Comparison of ENCODE assay signal across 9 mouse cellular contexts in the genomic region with DNA sequence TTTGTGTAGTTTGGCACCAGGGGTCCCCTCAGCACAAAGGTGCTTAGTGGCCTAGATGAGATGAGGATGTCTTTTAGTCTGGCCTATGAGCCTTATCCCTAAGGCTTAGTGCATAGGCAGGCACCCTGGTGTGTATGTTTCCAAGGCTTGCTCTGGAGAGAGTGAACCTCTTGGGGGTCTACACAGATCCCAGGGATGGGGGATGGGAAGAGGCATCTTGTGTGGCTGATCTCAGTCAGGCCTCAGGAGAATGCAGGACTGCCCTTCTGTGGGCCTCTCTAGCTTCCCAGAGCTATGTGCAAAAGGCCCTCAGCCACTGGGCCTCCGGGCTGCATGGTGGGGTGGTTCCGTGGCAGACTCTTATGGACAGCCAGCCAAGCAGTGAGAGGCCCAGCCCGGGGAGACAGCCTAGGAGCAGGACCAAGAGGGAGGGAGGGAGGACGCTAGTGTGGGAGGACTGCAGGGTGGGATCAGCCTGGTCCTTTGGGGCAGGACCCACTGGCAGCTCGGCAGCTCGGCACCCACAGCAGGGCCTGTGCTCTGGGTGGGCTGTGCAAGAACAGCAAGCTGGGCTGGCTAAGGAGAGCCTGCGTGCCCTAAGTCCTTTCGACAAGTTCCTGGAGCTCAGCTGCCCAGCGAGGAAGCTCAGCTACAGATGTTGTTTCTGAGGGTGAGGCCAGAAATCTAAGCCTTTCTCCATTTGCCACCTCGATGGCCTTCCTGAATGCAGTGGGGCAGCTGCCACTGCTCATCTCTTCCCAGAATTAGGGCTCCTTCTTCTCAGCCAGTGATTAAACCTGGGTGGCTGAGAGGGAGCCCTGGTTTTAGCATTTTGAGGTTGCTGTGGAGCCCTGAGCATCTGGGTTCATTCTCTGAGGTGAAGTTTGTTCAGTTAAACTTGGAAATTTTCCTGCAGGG. TPM values are rescaled to one million over a fixed set of nuclear protein-coding genes. Genes with fewer than 3 reads are reported as not detected.
A peak's percentile ranks its signal among the peaks of the same experiment; 100 is the strongest.
DNase-seq lines count a peak whose midpoint lies in the region; ATAC-seq lines count a peak whose summit lies in the region.
"Had no signal": no experiment of that assay in that cellular context is flagged by ENCODE, and none has a peak within 500 bp of the region (broad histone marks: within the 10 kb centered on the region; RNA-seq: fewer than 3 reads in every experiment).

No protein-coding gene starts in this region.

- peak overlapping the region; percentile 78 for H3K4me3 ChIP-seq in megakaryocyte, embryonic 14.5 days (replicated peaks)
- peak overlapping the region; percentile 2; the same call in 1 of the 2 replicates for H3K4me3 ChIP-seq in intestine, embryonic 14.5 days (ENCODE audit: low read depth, low read length)
- H3K4me3 ChIP-seq in midbrain, embryonic 11.5 days (ENCODE audit: low read depth, low read length), result no peak overlapping the region

- H3K27ac ChIP-seq in intestine, embryonic 14.5 days (ENCODE audit: low read depth), result peak overlapping the region; percentile 73
- H3K27ac ChIP-seq in midbrain, embryonic 11.5 days (ENCODE audit: low read depth, low read length), result no peak overlapping the region

- peak overlapping the region; percentile 18 for H3K4me2 ChIP-seq in intestine, embryonic 14.5 days (ENCODE audit: low read length)
- H3K4me2 ChIP-seq in midbrain, embryonic 11.5 days, result no peak overlapping the region

- WGBS in intestine, embryonic 14.5 days, result 37% methylated on average over 10 of the region's 10 CpGs
- 51% methylated on average over 10 of the region's 10 CpGs for WGBS in midbrain, embryonic 11.5 days

- peaks cover 69% of the 10 kb centered on the region for H3K36me3 ChIP-seq in megakaryocyte, embryonic 14.5 days (replicated peaks; ENCODE audit: low read length)
- no peaks in the 10 kb centered on the region for H3K36me3 ChIP-seq in intestine, embryonic 14.5 days (ENCODE audit: control insufficient read depth, insufficient read depth, low read length)
- H3K36me3 ChIP-seq in midbrain, embryonic 11.5 days (ENCODE audit: control insufficient read depth, insufficient read depth, low read length), result peaks cover 2% of the 10 kb centered on the region; the same call in 1 of the 2 replicates

- peak; percentile 61 to 79 for DNase-seq in gastrocnemius, postnatal 4 days (ENCODE audit: low spot score in 2 of 2)
- peak; percentile 56 for DNase-seq in intestine, embryonic 14.5 days (ENCODE audit: low spot score)
- peak; percentile 69 for DNase-seq in midbrain, embryonic 11.5 days (ENCODE audit: low spot score, missing footprints)
- no peak for DNase-seq in spleen, adult 12 weeks (ENCODE audit: low spot score)

- ATAC-seq in megakaryocyte, adult 5-6 weeks (ENCODE audit: poor library complexity, severe bottlenecking), result no peak
- ATAC-seq in intestine, embryonic 14.5 days (replicated peaks; ENCODE audit: low FRiP score, low TSS enrichment, low read depth), result no peak
- ATAC-seq in midbrain, embryonic 11.5 days (ENCODE audit: low FRiP score), result no peak
- ATAC-seq in activated CD4-positive, CD25-positive, alpha-beta regulatory T cell, adult 4 months, result no peak
- ATAC-seq in frontal cortex, adult (ENCODE audit: low TSS enrichment), result no peak

- no peaks in the 10 kb centered on the region for H3K27me3 ChIP-seq in megakaryocyte, embryonic 14.5 days (replicated peaks)
- H3K27me3 ChIP-seq in intestine, embryonic 14.5 days (replicated peaks; ENCODE audit: control insufficient read depth, insufficient read depth, low read length), result no peaks in the 10 kb centered on the region
- no peaks in the 10 kb centered on the region for H3K27me3 ChIP-seq in midbrain, embryonic 11.5 days (ENCODE audit: control insufficient read depth, insufficient read depth, low read length)

- H3K4me1 ChIP-seq in megakaryocyte, embryonic 14.5 days, result peaks cover 94% of the 10 kb centered on the region
- peaks cover 45% of the 10 kb centered on the region for H3K4me1 ChIP-seq in intestine, embryonic 14.5 days (replicated peaks; ENCODE audit: control insufficient read depth, insufficient read depth, low read length)
- H3K4me1 ChIP-seq in midbrain, embryonic 11.5 days (ENCODE audit: control insufficient read depth, insufficient read depth, low read length), result peaks cover 15% of the 10 kb centered on the region

- H3K9me3 ChIP-seq in megakaryocyte, embryonic 14.5 days, result no peaks in the 10 kb centered on the region
- H3K9me3 ChIP-seq in intestine, embryonic 14.5 days (ENCODE audit: control insufficient read depth, low read length), result 0 out of 2 replicates have a peak, but pooled peaks cover 3% of the 10 kb centered on the region
- H3K9me3 ChIP-seq in midbrain, embryonic 11.5 days (ENCODE audit: control insufficient read depth, low read length), result no peaks in the 10 kb centered on the region

- 0 out of 2 replicates have a peak overlapping the region, but pooled peaks have one; percentile 13 for H3K9ac ChIP-seq in intestine, embryonic 14.5 days (ENCODE audit: low read length)
- no peak overlapping the region for H3K9ac ChIP-seq in midbrain, embryonic 11.5 days (ENCODE audit: low read length)

RNA-seq across cellular contexts. Expression of gene Akt2, which starts 5.5 kb away (rescaled TPM):
- 72.3 and 86.4 TPM in 2 replicates for polyA plus RNA-seq in megakaryocyte, embryonic 14.5 days (2012; ENCODE audit: insufficient read depth, low replicate concordance)
- 40.2 TPM in 2 replicates for total RNA-seq in megakaryocyte, adult 5-6 weeks (2015)
- 53.8 and 55.7 TPM in 2 replicates for total RNA-seq in megakaryocyte, adult 5-6 weeks (2017)
- total RNA-seq in gastrocnemius, postnatal 4 days (2021), result 100 to 1,000 TPM; 183 to 188 TPM
- 83.4 and 90.5 TPM in 2 replicates for polyA plus RNA-seq in intestine, embryonic 14.5 days (2014; fragmentation: Nextera tagmentation; extraction: Ambion mirVana)
- 62.6 and 69.0 TPM in 2 replicates for polyA plus RNA-seq in midbrain, embryonic 11.5 days (2014; fragmentation: Nextera tagmentation; extraction: Ambion mirVana)
- polyA plus RNA-seq in activated CD4-positive, CD25-positive, alpha-beta regulatory T cell, adult 4 months (2017; shearing (Covaris generic)), result 10 to 100 TPM; 43.6 to 48.5 TPM

RNA-seq across cellular contexts. Expression of gene 2310022A10Rik, which starts 43.8 kb away (rescaled TPM):
- polyA plus RNA-seq in megakaryocyte, embryonic 14.5 days (2012; ENCODE audit: insufficient read depth, low replicate concordance), result 19.6 and 32.1 TPM in 2 replicates
- total RNA-seq in megakaryocyte, adult 5-6 weeks (2015), result 9.4 and 9.9 TPM in 2 replicates
- 3.3 and 7.2 TPM in 2 replicates for total RNA-seq in megakaryocyte, adult 5-6 weeks (2017)
- total RNA-seq in gastrocnemius, postnatal 4 days (2021), result 100 to 1,000 TPM; 100 to 115 TPM
- 20.8 and 23.6 TPM in 2 replicates for polyA plus RNA-seq in intestine, embryonic 14.5 days (2014; fragmentation: Nextera tagmentation; extraction: Ambion mirVana)
- 24.6 and 26.5 TPM in 2 replicates for polyA plus RNA-seq in midbrain, embryonic 11.5 days (2014; fragmentation: Nextera tagmentation; extraction: Ambion mirVana)
- 10 to 100 TPM; 14.9 to 18.7 TPM for polyA plus RNA-seq in activated CD4-positive, CD25-positive, alpha-beta regulatory T cell, adult 4 months (2017; shearing (Covaris generic))

RNA-seq across cellular contexts. Expression of gene Pld3, which starts 43.8 kb away (rescaled TPM):
- polyA plus RNA-seq in megakaryocyte, embryonic 14.5 days (2012; ENCODE audit: insufficient read depth, low replicate concordance), result 66.2 and 97.1 TPM in 2 replicates
- 7.7 and 19.6 TPM in 2 replicates for total RNA-seq in megakaryocyte, adult 5-6 weeks (2015)
- 6.6 and 8.0 TPM in 2 replicates for total RNA-seq in megakaryocyte, adult 5-6 weeks (2017)
- 10 to 100 TPM; 45.0 to 47.7 TPM for total RNA-seq in gastrocnemius, postnatal 4 days (2021)
- 58.5 and 66.6 TPM in 2 replicates for polyA plus RNA-seq in intestine, embryonic 14.5 days (2014; fragmentation: Nextera tagmentation; extraction: Ambion mirVana)
- 62.5 and 63.5 TPM in 2 replicates for polyA plus RNA-seq in midbrain, embryonic 11.5 days (2014; fragmentation: Nextera tagmentation; extraction: Ambion mirVana)
- polyA plus RNA-seq in activated CD4-positive, CD25-positive, alpha-beta regulatory T cell, adult 4 months (2017; shearing (Covaris generic)), result 100 to 1,000 TPM; 149 to 193 TPM

RNA-seq across cellular contexts. Expression of gene Ttc9b, which starts 56.9 kb away (rescaled TPM):
- polyA plus RNA-seq in megakaryocyte, embryonic 14.5 days (2012; ENCODE audit: insufficient read depth, low replicate concordance), result not detected in 2 replicates
- total RNA-seq in megakaryocyte, adult 5-6 weeks (2015), result not detected in 2 replicates
- not detected in 2 replicates for total RNA-seq in megakaryocyte, adult 5-6 weeks (2017)
- not detected for total RNA-seq in gastrocnemius, postnatal 4 days (2021)
- 3.2 and 3.3 TPM in 2 replicates for polyA plus RNA-seq in intestine, embryonic 14.5 days (2014; fragmentation: Nextera tagmentation; extraction: Ambion mirVana)
- 9.3 and 10.2 TPM in 2 replicates for polyA plus RNA-seq in midbrain, embryonic 11.5 days (2014; fragmentation: Nextera tagmentation; extraction: Ambion mirVana)
- polyA plus RNA-seq in activated CD4-positive, CD25-positive, alpha-beta regulatory T cell, adult 4 months (2017; shearing (Covaris generic)), result not detected
- polyA plus RNA-seq: gonadal fat pad, adult 2 months had no signal
